Mouse (Mus musculus): ENCODE measurements at regions not wholly inside any gene's neighbourhood (a gene's known extent, or its start where the extent isn't known, plus 50 kb on each side); places are given as distances from the start of the nearest gene placed in this dataset.

DNA sequence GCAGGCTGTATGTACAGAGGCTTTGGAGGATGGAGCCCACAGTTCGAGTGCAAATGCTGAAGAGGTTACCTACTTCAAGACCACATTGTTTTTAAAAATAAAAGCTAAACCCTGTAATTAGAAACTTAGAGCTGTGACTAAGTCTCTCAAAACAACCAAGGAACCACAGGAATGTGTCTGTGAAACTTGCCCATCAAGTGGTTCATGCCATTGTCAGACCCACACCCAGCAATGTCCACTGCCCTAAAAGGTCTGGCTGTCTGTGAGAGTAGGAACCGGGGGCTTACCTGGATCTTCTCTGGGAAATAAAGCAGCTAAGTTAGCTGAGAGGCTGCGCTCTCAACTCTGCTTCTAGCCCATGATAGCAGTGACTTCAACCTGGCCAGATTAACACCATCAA lies 87.8 kb upstream of the Foxq1 start:
- no peak for DNase-seq (ENCODE audit: low spot score in 2 of 2)
- intact Hi-C loops (cut with DNase I) = no loop called here

DNA sequence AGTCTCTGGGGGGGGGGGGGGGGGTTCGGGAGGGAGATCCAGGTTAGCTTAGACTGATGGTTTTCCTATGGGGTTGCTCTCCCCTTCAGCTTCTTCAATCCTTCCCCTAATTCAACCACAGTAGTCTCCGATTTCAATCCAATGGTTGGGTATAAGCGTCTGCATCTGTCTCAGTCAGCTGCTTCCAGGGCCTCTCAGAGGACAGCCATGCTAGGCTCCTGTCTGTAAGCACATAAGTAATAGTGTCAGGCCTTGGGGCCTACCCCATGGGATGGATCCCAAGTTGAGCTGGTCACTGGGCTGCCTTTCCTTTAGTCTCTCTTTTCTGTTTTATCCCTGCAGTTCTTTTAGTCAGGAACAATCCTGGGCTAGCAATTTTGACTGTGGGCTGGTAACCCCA lies 87.0 kb upstream of the Foxq1 start:
- intact Hi-C loops (cut with DNase I) = no loop called here
- DNase-seq (ENCODE audit: low spot score in 2 of 2) = no peak

DNA sequence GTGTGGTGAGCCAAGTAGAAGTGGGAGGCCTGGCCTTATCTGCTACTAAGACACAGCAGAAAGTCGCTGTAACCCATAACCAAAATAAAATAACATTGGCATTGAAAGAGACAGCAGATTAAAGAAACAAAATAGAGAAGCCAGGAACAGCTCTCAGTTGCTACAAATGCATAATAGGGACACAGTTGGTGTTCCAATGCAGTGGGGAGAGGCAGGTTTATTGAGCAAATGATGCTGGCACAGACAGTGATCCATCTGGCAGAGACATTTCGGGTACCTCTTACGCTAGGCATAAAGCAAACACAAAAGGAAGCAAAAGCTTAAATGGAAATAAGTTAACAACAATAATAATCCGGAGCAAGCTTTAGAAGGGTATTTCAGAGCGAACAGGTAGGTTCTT lies 83.6 kb upstream of the Foxq1 start:
- intact Hi-C loops (cut with DNase I) = no loop called here
- peak; percentile 5 to 10 for DNase-seq (ENCODE audit: low spot score in 2 of 2)

DNA sequence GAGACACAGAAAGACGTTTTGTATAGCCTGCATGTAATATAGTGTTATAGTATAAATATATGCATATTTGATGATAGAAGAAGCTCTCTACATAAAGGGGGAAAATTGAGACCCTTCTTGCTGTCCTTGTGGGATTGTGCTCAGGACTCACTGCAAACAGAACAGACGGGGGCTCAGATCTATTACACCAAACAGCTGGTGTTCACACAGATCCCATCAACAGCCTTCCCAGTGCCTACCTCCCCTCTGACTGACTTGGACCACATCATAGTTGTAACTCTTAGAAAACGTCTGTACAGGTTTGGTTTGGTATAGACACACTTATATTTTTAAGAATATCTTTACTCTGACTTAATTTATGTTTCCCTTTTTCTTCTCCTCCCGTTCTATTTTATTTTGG lies 83.1 kb upstream of the Foxq1 start:
- DNase-seq (ENCODE audit: low spot score in 2 of 2) = no peak
- intact Hi-C loops (cut with DNase I) = no loop called here

DNA sequence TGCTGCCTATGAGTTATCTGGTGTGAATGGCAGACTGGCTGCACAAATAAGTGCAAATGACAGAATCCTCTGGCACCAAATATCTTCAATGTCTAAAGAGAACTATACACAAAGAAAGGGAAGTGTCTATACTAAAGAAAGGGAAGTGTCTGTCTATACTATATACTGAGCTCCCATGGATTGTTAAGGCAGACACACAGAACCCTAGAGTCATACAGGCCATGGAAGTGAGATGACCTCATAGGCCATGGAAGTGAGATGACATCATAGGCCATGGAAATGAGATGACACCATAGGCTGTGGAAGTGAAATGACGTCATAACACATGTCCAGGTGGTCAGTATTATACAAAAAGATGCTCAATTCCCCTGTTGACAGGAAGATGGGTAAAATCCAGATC lies 82.7 kb upstream of the Foxq1 start:
- intact Hi-C loops (cut with DNase I) = no loop called here
- no peak for DNase-seq (ENCODE audit: low spot score in 2 of 2)

DNA sequence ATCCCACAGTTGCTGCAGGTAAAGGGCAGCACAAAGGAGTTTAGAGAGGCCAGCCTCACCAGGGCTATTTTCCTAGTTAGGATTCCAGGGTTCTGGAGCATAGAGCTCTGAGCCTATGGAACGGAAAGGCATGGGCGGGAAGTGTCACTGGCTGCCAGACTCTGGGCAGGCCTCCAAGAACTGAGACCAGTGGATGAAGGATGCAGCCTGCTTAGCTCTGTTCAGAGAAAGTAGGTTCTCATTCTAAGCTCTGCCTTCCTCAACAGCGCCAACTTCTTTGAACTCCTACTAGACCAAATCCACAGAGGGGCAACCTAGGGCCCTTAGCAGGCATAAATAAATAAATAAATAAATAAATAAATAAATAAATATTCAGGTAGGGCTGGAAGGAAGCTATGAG lies 80.1 kb upstream of the Foxq1 start:
- intact Hi-C loops (cut with DNase I) = no loop called here
- peak; percentile 32 to 74 for DNase-seq (ENCODE audit: low spot score in 2 of 2)

DNA sequence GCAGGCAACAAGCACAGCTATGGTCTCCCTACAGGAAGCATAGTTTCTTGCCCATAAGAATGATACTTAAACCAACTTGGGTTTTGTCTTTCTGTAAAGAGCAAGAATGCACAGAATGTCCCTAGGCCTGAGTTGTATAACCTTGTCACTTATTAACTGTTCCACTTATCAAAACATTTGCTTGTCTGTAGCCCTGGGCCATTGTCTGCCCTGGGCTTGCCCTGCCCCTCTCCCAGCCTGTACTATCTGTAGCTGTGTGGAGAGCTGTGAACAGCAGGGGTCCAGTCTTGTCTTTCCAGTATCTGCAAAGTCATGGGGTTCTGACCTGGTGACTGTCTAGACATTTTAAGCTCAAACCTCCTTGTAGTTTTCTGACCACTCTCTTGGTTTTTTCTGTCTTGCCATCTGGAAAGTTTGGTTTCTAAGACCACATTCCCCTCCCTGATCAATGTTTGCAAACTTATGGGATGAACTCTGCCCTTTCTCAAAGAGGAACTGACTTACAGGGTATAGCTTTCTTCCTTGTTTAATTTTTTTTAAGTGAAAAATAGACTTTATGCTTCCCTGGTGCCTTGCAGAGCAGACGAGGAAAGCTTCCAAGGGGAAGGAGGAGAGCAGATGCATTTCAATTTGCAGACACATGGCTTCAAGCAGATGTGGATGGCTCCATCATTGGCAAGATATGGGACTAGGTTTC lies 78.6 kb upstream of the Foxq1 start:
- no peak for DNase-seq (ENCODE audit: low spot score in 2 of 2)
- intact Hi-C loops (cut with DNase I) = no loop called here

DNA sequence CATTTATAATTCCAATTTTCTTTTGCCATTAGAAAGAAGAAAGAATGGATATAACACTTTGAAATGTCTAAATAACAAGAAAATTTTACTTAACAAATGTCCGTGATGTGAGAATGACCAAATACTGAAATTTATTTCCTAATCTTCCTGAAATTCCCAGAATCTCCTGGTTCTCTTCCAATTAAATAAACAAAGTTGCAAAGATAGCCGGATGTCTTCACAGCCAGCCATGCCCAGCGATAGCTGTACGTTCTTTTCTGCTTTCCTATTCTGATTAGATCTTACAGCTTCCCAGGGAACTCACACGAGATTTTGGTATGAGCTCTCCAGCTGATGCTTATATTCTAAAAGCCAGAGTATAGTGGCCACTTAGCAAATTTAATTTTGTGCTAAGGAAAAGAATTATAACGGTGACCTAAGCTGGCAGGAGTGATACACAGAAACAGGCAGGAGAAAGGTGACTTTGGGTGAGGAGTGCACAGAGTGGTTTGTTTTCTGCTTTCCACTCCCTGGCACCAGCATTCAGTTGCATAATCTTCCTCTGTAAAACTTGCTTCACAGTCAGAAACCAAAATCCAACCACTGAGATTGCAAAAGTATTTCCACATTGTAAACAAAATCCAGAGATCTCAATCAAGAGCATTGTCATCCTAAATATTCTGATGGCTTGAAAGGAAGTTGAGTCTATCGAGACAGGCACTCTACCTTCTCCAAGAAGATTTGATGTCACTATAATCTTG lies 74.7 kb upstream of the Foxq1 start:
- DNase-seq (ENCODE audit: low spot score in 2 of 2) = no peak
- intact Hi-C loops (cut with DNase I) = no loop called here

DNA sequence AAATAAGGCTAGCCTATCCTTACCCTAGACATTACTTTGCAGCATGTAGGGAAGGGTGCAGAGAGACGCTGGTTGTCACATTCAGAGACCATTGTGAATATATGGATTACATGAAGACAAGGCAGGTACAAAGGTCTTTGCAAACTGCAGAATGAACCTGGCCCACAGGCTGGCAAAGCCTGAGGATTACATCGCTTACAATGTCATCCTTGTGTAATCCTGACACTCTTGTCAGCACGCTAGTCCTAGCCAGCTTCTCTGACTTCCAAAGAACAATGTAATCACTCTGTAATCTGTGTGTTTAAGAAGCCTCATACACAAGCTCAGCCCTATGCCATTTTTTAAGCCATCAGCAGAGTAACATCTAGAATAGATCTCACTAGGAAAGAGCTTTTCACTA lies 69.6 kb upstream of the Foxq1 start:
- intact Hi-C loops (cut with DNase I) = no loop called here
- DNase-seq (ENCODE audit: low spot score in 2 of 2) = no peak

DNA sequence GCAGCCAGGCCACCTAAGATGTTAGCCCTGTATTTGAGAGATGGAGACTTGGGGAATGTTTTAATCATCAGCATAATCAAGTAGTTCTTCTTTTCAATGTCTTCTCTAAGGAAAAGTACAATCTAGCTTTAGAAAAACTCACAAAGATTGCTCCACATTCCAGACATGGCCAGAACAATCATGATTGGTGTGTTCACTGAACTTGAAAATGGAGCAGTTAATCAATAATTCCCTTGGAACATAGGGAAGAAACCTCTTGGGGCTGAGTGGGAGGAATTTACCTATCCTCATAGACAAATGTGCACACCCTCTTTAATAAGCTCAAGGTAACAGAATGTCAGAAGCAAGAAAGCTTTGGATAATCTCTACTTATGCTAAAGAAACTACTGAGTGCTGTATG lies 67.7 kb upstream of the Foxq1 start:
- intact Hi-C loops (cut with DNase I) = no loop called here
- no peak for DNase-seq (ENCODE audit: low spot score in 2 of 2)

DNA sequence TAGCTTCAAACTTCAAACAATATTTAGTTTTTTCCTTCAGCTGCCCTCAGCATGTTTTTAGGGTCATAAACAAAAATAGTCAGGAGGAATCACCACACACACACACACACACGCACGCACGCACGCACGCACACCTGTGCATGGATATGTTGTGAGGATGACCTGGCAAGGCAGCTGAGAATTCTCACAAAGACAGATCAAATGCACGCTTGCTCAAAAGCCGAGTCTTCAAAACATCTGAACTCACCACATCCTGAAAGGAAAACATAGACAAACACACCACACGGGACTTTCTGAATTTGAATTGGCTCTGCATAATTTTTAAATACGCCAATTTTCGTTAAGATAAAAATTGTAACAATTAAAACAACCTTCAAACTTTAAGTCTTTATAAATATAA lies 52.7 kb upstream of the Foxq1 start:
- intact Hi-C loops (cut with DNase I) = no loop called here
- no peak for DNase-seq (ENCODE audit: low spot score in 2 of 2)

DNA sequence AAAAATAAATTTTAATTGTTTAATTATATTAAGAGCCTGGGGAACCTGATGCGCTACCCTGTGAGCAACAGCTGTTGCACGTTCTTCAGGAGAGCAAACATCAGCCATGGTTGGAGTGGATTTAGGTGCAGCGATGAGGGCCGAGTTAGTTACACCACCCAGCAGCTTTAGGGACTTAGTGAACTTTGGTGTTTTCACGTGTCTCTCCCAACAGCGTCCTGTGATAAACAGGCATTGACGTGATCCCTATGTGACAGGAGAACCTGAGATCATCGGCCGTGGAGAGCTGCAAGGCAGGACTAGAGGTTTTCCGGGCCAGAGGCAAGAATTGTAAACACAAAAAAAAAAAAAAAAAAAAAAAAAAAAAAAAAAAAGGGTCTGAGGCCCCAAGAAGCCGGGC lies 52.1 kb upstream of the Foxq1 start:
- intact Hi-C loops (cut with DNase I) = no loop called here
- DNase-seq (ENCODE audit: low spot score in 2 of 2) = no peak

DNA sequence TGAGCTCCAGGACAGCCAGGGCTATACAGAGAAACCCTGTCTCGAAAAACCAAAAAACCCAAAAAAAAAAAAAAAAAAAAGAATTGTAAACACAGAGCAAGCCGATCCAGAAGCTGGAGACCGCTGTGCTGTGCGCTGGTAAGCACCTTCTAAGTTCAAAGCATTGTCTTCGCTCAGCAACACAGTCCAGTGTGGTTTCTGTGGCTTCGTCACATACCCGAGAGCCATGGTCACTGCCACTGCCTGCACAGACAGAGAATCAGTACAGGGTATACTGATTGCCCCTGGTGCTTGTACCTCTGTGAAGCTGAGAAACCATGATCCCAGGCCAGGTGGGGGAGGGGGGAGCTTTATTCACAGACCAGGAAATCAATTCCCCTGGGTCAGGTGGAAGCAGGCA lies 51.6 kb upstream of the Foxq1 start:
- DNase-seq (ENCODE audit: low spot score in 2 of 2) = no peak
- intact Hi-C loops (cut with DNase I) = no loop called here

DNA sequence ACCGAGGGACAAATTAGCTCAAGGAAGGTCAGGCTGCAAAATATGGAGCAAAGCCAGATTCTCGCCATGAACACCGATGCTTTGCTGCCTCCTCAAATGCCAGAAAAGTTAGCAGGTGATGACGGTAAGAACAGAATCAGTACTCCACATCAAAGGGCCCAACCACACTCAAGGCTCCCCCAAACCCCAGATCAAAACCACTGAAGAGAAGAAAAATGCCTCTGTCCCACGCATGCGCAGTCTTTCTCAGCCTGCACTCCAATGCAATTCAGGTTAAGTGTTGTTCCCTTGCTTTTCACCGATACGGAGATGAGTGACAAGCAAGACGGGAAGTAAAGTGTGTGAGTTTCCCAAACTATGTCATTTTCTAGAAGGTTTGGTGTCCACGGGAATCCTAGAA lies 50.5 kb upstream of the Foxq1 start:
- intact Hi-C loops (cut with DNase I) = no loop called here
- no peak for DNase-seq (ENCODE audit: low spot score in 2 of 2)
